Mouse (Mus musculus): ENCODE data around the gene Ccnf. TPM values are rescaled to one million over a fixed set of nuclear protein-coding genes. Genes with fewer than 3 reads are reported as not detected.
A peak's percentile ranks its signal among the peaks of the same experiment; 100 is the strongest.

Gene Ccnf
- 25.8 and 33.4 TPM in 2 replicates for polyA plus RNA-seq (2012; ENCODE audit: insufficient read depth, insufficient read length, missing spikeins)

GRCm38 (mm10) chr17:24251320-24252069, at the start of gene Ccnf:
Ccnf (minus strand) TSS chr17:24251484.
- H3K4me3 ChIP-seq (ENCODE audit: insufficient read depth, low read length) = peak within 1 kb of the TSS; percentile 85
- TF ChIP-seq CTCF (IDR thresholded peaks at IDR 0.05; ENCODE audit: low read depth, low read length) = no peak
- no peak for TF ChIP-seq POLR2A (IDR thresholded peaks at IDR 0.05; ENCODE audit: borderline replicate concordance, low read depth, low read length)
- peaks cover 6% of the 10 kb centered on the region; the same call in 1 of the 2 replicates for H3K4me1 ChIP-seq (ENCODE audit: control insufficient read depth, insufficient read depth, low read length)
- peak within 1 kb of the TSS; percentile 75 for H3K27ac ChIP-seq (ENCODE audit: insufficient read depth, low read depth, low read length)

- Histone ChIP-seq H3K4me1 (ENCODE audit: control insufficient read depth, insufficient read depth, low read length) (no peaks in the 10 kb centered on the region), H3K27ac (ENCODE audit: insufficient read depth, low read depth, low read length) (no peak overlapping the region), H3K4me3 (ENCODE audit: insufficient read depth, low read length) (no peak overlapping the region)
- TF ChIP-seq CTCF (IDR thresholded peaks at IDR 0.05; ENCODE audit: low read depth, low read length) = no peak
- TF ChIP-seq POLR2A (IDR thresholded peaks at IDR 0.05; ENCODE audit: borderline replicate concordance, low read depth, low read length) = no peak
Measured at GRCm38 (mm10) chr17:24300651-24301050, 49.4 kb upstream of the Ccnf start.

GRCm38 (mm10) chr17:24289338-24289737, 38.1 kb upstream of the Ccnf start:
- Histone ChIP-seq H3K27ac (ENCODE audit: insufficient read depth, low read depth, low read length) (no peak overlapping the region), H3K4me3 (ENCODE audit: insufficient read depth, low read length) (no peak overlapping the region), H3K4me1 (ENCODE audit: control insufficient read depth, insufficient read depth, low read length) (peaks cover 5% of the 10 kb centered on the region)
- no peak for TF ChIP-seq CTCF (IDR thresholded peaks at IDR 0.05; ENCODE audit: low read depth, low read length)
- TF ChIP-seq POLR2A (IDR thresholded peaks at IDR 0.05; ENCODE audit: borderline replicate concordance, low read depth, low read length) = no peak

- peaks cover 6% of the 10 kb centered on the region for H3K4me1 ChIP-seq (ENCODE audit: control insufficient read depth, insufficient read depth, low read length)
- TF ChIP-seq CTCF (IDR thresholded peaks at IDR 0.05; ENCODE audit: low read depth, low read length) (no peak), POLR2A (IDR thresholded peaks at IDR 0.05; ENCODE audit: borderline replicate concordance, low read depth, low read length) (no peak)
- no peak overlapping the region for H3K27ac ChIP-seq (ENCODE audit: insufficient read depth, low read depth, low read length)
- no peak overlapping the region for H3K4me3 ChIP-seq (ENCODE audit: insufficient read depth, low read length)
Measured at GRCm38 (mm10) chr17:24288477-24288876, 37.2 kb upstream of the Ccnf start.

GRCm38 (mm10) chr17:24285680-24286079, 34.4 kb upstream of the Ccnf start:
- H3K27ac ChIP-seq (ENCODE audit: insufficient read depth, low read depth, low read length) = no peak overlapping the region
- no peak for TF ChIP-seq CTCF (IDR thresholded peaks at IDR 0.05; ENCODE audit: low read depth, low read length)
- TF ChIP-seq POLR2A (IDR thresholded peaks at IDR 0.05; ENCODE audit: borderline replicate concordance, low read depth, low read length) = no peak
- H3K4me1 ChIP-seq (ENCODE audit: control insufficient read depth, insufficient read depth, low read length) = peaks cover 9% of the 10 kb centered on the region
- no peak overlapping the region for H3K4me3 ChIP-seq (ENCODE audit: insufficient read depth, low read length)

- peak overlapping the region; percentile 28; the same call in 1 of the 2 replicates for H3K27ac ChIP-seq (ENCODE audit: insufficient read depth, low read depth, low read length)
- H3K4me1 ChIP-seq (ENCODE audit: control insufficient read depth, insufficient read depth, low read length) = peaks cover 9% of the 10 kb centered on the region
- no peak overlapping the region for H3K4me3 ChIP-seq (ENCODE audit: insufficient read depth, low read length)
- TF ChIP-seq POLR2A (IDR thresholded peaks at IDR 0.05; ENCODE audit: borderline replicate concordance, low read depth, low read length) (no peak), CTCF (IDR thresholded peaks at IDR 0.05; ENCODE audit: low read depth, low read length) (no peak)
Measured at GRCm38 (mm10) chr17:24283266-24283818, 32.1 kb upstream of the Ccnf start.

GRCm38 (mm10) chr17:24282637-24283036, 31.4 kb upstream of the Ccnf start:
- Histone ChIP-seq H3K4me1 (ENCODE audit: control insufficient read depth, insufficient read depth, low read length) (peaks cover 9% of the 10 kb centered on the region), H3K4me3 (ENCODE audit: insufficient read depth, low read length) (no peak overlapping the region), H3K27ac (ENCODE audit: insufficient read depth, low read depth, low read length) (no peak overlapping the region; the same call in 1 of the 2 replicates)
- TF ChIP-seq CTCF (IDR thresholded peaks at IDR 0.05; ENCODE audit: low read depth, low read length) = no peak
- TF ChIP-seq POLR2A (IDR thresholded peaks at IDR 0.05; ENCODE audit: borderline replicate concordance, low read depth, low read length) = no peak

- Histone ChIP-seq H3K4me3 (ENCODE audit: insufficient read depth, low read length) (no peak overlapping the region), H3K27ac (ENCODE audit: insufficient read depth, low read depth, low read length) (no peak overlapping the region), H3K4me1 (ENCODE audit: control insufficient read depth, insufficient read depth, low read length) (peaks cover 4% of the 10 kb centered on the region; the same call in 1 of the 2 replicates)
- TF ChIP-seq CTCF (IDR thresholded peaks at IDR 0.05; ENCODE audit: low read depth, low read length) = no peak
Measured at GRCm38 (mm10) chr17:24279907-24280306, 28.6 kb upstream of the Ccnf start.

GRCm38 (mm10) chr17:24267133-24267532, 15.8 kb upstream of the Ccnf start:
- Histone ChIP-seq H3K4me3 (ENCODE audit: insufficient read depth, low read length) (no peak overlapping the region), H3K27ac (ENCODE audit: insufficient read depth, low read depth, low read length) (no peak overlapping the region), H3K4me1 (ENCODE audit: control insufficient read depth, insufficient read depth, low read length) (peaks cover 4% of the 10 kb centered on the region)
- TF ChIP-seq POLR2A (IDR thresholded peaks at IDR 0.05; ENCODE audit: borderline replicate concordance, low read depth, low read length) = no peak
- no peak for TF ChIP-seq CTCF (IDR thresholded peaks at IDR 0.05; ENCODE audit: low read depth, low read length)

- Histone ChIP-seq H3K27ac (ENCODE audit: insufficient read depth, low read depth, low read length) (no peak overlapping the region), H3K4me3 (ENCODE audit: insufficient read depth, low read length) (no peak overlapping the region), H3K4me1 (ENCODE audit: control insufficient read depth, insufficient read depth, low read length) (peaks cover 13% of the 10 kb centered on the region)
- TF ChIP-seq CTCF (IDR thresholded peaks at IDR 0.05; ENCODE audit: low read depth, low read length) (no peak), POLR2A (IDR thresholded peaks at IDR 0.05; ENCODE audit: borderline replicate concordance, low read depth, low read length) (no peak)
Measured at GRCm38 (mm10) chr17:24264766-24265165, 13.5 kb upstream of the Ccnf start.

All from bone marrow macrophage, adult 2 months (primary cell).